Mouse (Mus musculus): ENCODE results near the gene Pcdh7.

- peak; percentile 19; the same call in 1 of the 2 replicates for TF ChIP-seq CTCF (IDR thresholded peaks at IDR 0.05; ENCODE audit: low read depth, low read length)
- TF ChIP-seq GATA1 (IDR thresholded peaks at IDR 0.05; ENCODE audit: borderline replicate concordance, low read length), result no peak
These were observed 1.9 kb downstream of the Pcdh7 start for GRCm38 (mm10) chr5:57719594-57720185.
